Mouse (Mus musculus) neural tube, postnatal 0 days (tissue): ENCODE data around the gene H3f3a. TPM values are rescaled to one million over a fixed set of nuclear protein-coding genes. Genes with fewer than 3 reads are reported as not detected.

Experiments used
- polyA plus RNA-seq: library from polyadenylated mRNA; unstranded; fragments of >200 nt; fragmentation: Nextera tagmentation; extraction: Ambion mirVana; gene quantifications from 2 replicates; pipeline ENCODE4 v1.2.1, GENCODE M21; 2015

The H3f3a gene
- 1,707 and 1,709 TPM in 2 replicates for polyA plus RNA-seq

DNA sequence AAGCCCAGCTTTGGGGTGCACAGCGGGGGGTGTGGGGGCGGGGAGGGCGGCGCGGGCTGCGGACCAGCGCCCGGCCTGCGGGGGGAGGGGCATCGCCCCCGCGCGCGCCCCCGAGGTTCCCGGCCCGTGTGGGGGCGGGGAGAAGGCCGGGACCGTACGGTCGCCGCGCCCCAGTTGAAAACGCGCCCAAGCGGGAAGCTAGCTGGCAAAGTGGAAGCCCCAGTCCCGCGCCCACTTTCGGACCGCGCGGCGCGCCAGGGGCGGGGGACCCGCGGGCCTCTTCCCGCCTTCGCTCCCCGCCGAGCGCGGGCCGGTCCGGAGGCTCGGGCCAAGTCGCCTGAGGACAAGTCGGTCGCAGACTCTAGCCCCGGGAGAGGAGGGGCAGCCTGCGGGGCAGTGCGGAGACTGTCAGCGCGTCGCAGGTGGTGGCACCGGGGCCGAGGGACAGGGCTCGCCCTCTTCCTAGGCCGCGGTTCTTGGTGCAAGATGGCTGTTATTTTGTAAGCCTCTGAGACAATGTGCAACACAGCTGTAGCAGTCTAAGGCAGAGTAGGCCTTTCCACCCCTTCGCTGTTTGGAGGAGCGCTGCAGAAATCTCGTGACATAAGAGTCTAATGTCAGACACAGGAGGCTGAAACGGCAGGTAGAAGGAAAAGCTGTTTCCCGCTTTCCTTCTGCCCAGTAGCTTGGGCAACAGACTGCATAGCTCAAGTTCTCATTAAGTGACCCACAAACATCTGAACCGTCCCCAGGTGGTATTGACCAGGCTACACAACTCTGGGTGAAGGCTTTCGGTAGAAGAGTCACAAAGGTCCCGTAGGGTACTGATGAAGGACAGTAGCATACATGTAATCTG, at the start of gene H3f3a:
TSS of gene H3f3a (minus strand) at position 59 of the 856 bp plus-strand sequence.

DNA sequence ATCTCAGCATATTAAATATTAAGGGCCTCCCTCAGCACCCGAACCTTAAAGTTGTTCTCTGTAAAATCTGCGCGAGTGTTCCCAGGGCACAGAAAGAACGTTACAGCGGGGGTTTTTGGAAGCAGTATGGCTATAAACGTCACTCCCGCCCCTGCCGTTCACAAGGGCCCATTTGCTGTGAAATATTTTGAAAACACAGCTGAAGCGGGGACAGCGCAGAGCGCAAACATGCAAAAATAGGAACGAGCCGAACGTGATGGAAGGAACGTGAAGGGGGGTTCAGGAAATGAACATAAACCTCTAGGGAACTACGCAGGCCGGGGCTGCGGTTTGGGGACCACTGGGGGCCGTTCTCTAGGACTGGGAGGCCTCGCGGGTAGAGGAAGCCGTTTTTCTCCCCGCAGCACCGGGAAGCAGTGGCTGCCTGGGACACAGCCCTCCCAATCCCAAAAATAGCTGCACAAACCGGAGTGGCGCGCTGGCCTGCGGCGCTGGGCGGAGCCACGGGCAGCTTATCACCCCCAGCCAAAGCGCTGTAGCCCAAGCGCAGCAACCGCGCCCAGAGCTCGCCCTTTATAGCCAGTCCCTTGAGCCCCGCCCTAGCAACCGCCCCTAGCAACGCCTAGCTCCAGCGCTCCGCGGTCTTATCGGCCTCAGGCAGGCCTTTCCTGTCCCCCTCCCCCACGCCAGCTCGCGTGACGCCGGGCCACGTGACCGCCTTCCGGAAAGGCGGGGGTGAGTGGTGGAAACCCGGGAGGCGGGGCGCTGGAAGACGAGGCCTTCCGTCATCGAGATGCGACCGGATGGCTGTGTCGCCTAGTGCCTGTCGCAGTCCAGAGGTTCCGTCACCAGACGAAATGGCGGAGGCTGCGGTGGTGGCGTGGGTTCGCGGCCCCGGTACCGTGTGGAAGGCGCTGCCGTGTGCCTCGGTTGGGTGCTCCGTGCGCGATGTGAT, 36.9 kb upstream of the H3f3a start, which contains the start of gene Sde2:
TSS of gene Sde2 (plus strand) at position 812 of the 955 bp plus-strand sequence.

Other genes starting within 250 kb of the H3f3a start
- 51.4 and 55.0 TPM in 2 replicates for gene Parp1, start 245.0 kb downstream of the H3f3a start, polyA plus RNA-seq
- gene Lin9, start 172.8 kb downstream of the H3f3a start, polyA plus RNA-seq: 3.6 and 4.2 TPM in 2 replicates
- gene Mixl1, start 116.9 kb downstream of the H3f3a start, polyA plus RNA-seq: not detected in 2 replicates
- 20.6 and 21.7 TPM in 2 replicates for gene Acbd3, start 87.9 kb downstream of the H3f3a start, polyA plus RNA-seq
- 21.3 and 24.1 TPM in 2 replicates for gene Sde2, start 37.2 kb upstream of the H3f3a start, polyA plus RNA-seq
- gene Lefty2, start 79.2 kb upstream of the H3f3a start, polyA plus RNA-seq: 5.2 and 6.1 TPM in 2 replicates
- gene Pycr2, start 90.3 kb upstream of the H3f3a start, polyA plus RNA-seq: 62.8 and 68.7 TPM in 2 replicates
- gene Lefty1, start 121.1 kb upstream of the H3f3a start, polyA plus RNA-seq: 0.23 and 1.1 TPM in 2 replicates
- 3.5 and 3.6 TPM in 2 replicates for gene Tmem63a, start 128.4 kb upstream of the H3f3a start, polyA plus RNA-seq
- 14.4 and 17.8 TPM in 2 replicates for gene Ephx1, start 207.0 kb upstream of the H3f3a start, polyA plus RNA-seq
- not detected in 2 replicates for gene 9130409I23Rik, start 237.3 kb upstream of the H3f3a start, polyA plus RNA-seq